Mouse (Mus musculus) lung, postnatal 36 days (tissue): ENCODE measurements around the gene Fam53a.
A peak's percentile ranks its signal among the peaks of the same experiment; 100 is the strongest.

Experiments used
- DNase-seq: peaks from one replicate; pipeline ENCODE4 v3.0.0; 2022; ENCODE audit warnings: mixed read lengths

The Fam53a gene

DNA sequence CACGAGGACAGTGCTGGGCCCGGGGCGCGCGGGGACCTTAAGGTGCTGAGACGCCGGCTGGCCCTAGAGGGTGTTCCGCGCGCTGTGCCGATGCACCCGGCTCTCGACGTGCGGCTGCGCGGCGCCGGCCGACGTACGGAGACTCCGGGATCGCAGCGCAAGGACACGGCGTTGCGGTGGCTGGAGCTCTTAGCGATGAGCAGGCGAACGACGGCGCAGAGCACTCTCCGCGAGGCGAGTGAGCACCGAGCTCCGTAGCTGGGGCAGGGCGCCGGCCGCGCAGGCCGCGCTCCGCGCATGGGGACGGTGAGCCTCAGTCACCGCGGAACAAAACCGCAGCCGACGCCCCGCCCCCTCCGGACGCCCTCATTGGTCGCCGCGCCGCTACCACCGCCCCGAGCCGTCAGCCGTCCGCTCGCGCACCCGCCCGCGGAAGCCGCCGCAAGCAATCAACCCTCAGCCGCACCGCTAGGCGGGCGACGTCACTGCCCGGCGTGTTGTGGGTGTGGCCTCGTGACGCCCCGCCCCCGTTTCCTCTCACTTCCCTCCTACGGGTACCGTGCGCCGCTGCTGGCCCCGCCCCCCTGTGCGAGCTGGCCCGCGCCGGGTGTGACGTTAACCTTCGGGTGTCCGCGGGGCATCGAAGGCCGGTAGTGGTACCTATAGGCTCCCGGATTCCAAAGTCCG, at the start of gene Fam53a, which contains the start of gene Gm9903:
Fam53a (minus strand) TSS at position 335 of the 687 bp plus-strand sequence.
Gm9903 (plus strand) TSS at position 625 of the 687 bp plus-strand sequence.
- peak; percentile 100 for DNase-seq

DNA sequence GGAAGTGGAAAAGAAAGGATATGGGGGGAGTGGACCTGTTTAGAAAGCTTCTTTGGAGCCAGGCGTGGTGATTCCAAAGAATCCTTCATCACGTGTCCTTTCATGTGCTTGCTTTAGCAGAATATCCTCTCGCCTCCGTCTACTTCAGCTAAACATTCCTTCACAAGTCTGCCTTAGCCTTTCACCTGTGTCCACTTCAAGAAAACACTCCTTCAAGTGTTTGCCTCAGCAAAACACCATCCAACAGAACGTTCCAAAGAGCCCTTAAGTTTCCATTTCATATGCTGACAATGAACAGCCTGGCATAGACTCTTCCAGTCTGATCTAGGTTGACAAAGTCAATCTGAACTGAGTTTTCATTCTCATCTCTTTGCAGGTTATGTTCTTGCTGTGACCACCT, 48.8 kb upstream of the Fam53a start:
- peak; percentile 82 for DNase-seq

DNA sequence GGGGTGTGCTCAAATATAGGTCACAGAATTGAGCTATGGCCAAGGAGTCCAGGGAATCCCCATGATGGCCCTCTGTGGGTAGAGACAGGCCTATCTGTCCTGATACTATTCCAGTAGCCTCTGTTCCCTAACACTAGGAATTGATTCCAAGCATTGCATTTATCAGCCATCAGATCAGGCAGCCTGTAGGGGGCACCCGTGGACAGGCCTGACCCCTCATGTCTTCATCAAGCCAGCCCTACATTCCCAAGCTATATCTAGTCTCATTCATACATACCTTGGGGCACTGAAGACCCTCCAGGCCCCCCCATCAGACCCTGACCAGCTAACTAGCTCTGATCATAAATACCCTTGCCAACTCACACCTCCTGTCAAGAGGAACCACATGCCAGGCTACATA, 46.5 kb upstream of the Fam53a start:
- peak; percentile 90 for DNase-seq

DNA sequence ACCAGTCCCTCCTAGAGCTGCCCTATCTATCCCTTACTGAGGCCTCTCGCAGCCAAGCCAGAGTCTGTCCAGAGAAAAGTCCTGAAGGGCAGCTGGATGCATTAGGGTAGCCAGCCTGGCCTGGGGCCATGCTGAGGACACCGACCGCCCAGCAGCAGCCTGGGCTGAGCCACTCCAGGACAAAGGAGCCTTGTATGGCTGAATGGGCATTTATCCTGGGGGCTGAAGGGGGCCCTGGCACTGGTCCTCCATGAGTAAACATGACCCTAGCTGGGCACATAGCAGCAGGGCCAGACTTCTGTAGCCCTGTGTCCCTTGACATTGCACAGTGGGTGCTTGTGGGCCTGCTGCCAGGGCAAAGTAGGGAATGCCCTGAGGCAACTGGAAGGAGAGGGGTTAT, 45.0 kb upstream of the Fam53a start:
- DNase-seq: no peak

DNA sequence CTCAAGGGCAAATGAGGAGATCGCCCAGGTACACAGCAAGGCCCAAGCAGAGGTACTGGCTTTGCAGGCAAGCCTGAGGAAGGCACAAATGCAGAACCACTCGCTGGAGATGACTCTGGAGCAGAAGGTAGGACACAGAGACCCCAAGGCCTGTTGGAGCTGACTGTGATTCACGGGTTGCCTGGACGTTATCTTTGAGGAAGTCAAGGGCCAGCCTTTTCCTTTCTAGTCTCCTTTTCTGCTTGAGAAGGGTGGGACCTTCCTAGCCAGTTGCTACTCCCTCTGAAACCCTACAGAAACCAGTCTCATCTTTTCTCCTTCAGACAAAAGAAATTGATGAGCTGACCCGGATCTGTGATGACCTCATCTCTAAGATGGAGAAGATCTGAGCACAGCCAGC, 42.2 kb upstream of the Fam53a start:
- no peak for DNase-seq

DNA sequence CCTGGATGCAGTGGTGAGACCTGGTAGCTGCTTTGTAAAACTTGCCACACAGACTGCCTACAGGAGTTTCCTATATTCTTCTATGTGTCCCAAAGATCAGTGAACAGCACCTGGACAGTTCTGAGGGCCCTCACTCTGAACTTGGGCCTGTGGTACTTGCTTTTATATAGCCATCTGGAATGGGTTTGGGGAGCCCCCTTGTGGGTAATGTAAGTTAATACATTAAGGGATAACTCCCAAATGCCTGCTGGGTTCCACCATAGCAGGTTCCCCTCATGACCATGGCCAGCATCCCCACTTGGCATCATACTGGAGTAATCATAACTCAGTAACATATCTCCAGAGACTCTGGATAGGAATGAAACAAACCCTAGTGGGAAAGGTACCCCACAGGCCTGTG, 38.8 kb upstream of the Fam53a start:
- DNase-seq: peak; percentile 44

DNA sequence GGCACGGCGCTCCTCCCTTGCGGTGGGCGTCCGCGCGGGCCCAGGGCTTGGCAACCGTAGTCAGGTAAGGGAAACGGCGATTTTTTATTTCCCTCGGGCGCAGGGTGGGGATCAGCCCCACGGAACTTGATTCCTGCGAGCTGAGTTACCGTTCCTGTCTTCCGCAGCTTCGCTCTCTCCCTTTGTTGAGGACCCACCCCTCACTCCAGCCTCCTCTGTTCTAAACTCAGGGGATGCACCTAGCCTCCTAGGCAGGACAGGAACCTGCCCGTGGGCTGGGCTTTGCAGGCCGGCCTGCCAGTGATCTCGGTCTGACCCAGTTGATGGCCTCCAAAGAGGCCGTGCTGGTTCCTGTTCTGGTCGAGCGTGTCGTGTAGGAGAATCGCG, 29.2 kb upstream of the Fam53a start:
- DNase-seq: no peak

DNA sequence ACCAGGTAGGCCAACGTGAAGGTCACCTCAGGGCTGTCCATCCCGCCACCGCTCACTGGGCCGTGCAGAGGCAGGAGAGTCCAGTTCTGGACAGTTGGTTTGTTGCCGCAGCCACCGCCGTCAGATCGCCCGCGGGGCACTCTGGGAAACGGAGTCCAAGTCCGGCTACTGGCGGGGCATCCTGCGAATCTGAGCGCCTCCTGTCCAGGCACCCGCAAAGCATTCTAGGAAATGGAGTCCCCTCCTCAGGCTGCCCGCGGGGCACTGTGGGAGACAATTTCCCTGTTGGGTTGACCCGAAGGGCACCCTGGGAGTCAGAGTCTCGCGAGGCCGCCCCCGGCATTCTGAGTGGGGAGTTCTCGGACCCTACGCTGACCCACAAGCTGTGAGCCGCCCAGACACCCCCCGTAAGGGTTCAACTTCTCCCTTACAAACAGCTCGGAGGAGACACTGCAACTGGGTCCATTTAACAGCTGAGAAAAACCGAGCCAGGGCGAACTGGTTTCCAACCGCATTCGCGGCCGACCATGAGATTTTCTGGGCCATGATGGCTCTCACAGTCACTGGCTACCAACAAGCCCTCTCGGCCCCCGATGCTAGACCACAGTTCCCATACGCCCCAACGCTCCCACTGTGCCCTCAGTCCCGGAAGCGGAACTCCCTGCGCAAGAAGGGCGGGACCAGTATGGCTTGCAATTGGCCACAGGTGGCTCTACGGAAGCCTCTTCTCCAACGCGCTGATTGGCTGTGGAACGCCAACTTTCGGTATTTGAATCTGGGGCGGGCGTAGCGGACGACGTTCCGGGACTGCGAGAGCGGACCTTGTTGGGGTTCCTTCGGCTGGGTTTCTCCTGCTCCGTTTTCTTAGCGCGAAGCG, 28.6 kb upstream of the Fam53a start, which contains the start of the genes Tacc3 and Tmem129:
Tacc3 (plus strand) TSS at position 342 of the 877 bp plus-strand sequence.
Tmem129 (minus strand) TSS at position 630 of the 877 bp plus-strand sequence.
- peak; percentile 99 for DNase-seq

DNA sequence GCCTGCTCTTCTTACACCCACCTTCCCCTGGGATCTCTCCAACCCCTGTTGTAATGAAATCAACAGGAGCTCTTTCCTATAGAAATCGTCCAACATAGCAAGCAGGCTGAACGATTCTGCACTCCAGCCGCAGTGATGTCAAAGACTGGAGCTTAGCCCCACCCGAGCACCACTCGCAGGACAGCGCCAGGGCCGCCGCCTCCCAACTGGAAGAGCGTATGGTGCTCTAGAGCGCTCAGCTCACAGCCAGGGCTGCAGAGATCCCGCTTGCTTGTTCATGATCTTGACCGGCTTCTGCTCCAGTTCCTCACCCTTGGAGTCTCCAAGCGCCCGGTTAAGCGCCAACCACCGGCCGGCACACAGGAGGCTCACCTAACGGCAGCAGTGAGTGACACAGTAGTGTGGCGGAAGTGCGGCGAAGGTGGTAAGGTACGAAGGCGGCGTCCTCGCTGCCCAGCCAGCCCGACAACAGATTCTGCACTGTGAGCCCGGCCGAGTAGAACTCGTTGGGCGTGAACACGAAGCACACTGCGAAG, 27.9 kb upstream of the Fam53a start:
- DNase-seq: peak; percentile 86

DNA sequence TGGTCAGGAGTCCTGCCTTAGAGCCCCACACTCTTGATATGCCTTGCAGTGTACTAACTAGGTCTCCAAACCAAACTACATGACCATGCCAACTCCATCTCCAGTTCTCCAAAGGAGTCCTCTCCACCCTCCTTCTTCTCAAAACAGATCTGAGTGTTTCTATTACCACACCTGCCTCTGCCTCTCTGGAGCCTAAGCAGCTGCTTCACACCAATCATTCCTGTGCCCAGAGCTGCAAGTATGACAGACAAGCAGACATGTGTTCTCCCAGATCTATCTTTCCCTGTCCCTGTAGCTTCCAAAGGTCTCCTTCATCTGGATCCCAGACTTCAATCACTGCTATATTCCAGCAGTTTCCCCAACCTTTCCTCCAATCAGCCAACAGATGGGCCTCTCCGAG, 27.3 kb upstream of the Fam53a start:
- no peak for DNase-seq

DNA sequence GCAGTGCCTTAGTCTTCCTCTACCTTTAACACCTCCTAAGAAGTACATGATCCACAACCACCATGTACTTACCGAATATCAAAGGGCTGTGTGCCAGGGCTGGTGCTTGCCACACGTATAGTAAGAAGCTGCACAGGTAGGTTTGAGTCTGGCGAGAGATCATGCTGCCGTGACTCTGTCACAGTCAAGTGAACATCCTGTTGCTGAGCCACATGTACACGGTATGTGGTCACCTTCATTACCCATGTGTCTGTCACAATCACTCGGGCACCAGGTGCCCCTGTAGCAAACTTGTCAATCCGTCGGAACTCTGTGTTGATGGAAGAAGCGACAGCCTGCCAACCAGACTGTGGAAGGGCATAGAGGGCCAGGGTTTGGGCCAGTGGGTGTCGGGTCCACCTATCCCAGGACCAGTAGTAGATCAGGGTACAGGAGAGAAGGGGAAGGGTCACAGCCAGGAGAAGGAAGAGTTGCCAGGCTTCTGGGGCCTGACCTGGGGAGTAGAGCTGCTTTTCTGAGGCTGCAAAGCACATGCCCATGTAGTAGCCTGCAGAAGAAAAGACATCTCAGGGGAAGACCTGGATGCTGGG, 25.9 kb upstream of the Fam53a start:
- no peak for DNase-seq

DNA sequence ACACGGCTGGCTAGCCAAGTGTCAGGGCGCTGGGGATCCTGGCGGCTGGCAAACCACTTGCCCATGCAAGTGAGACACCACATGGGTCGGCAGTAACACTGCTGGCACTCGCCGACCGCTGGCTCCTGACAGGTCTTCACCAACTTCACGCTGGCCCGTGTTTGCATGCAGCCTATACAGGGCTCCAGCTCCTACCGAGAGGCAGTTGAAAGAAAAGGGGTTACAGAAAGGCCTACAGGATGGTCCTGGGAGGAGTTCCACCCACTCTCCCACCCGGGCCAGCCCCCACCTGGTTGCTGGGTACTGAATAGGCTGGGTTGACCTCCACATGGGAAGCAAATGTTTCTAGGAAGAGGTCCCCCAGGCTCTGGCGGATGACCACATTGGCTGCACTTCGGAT, 25.0 kb upstream of the Fam53a start:
- DNase-seq: no peak

DNA sequence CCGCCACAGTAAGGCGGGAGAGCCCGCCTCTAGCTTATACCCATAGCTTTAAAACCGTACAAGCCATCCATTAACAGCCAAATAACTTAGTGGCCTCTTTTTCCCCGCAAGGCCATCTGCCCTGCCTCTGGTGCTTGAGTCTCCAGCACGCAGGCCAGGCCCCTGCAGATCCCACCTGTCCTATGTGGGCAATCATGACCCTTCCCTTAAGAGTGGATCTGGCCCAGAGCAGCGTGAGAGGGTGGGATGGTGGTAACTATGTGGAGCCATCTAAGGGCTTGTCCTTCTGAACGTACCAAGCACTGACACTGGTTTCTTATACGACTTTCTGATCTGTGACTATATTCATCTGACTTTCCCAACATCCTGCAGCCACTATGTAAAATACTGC, 23.3 kb upstream of the Fam53a start:
- DNase-seq: no peak

DNA sequence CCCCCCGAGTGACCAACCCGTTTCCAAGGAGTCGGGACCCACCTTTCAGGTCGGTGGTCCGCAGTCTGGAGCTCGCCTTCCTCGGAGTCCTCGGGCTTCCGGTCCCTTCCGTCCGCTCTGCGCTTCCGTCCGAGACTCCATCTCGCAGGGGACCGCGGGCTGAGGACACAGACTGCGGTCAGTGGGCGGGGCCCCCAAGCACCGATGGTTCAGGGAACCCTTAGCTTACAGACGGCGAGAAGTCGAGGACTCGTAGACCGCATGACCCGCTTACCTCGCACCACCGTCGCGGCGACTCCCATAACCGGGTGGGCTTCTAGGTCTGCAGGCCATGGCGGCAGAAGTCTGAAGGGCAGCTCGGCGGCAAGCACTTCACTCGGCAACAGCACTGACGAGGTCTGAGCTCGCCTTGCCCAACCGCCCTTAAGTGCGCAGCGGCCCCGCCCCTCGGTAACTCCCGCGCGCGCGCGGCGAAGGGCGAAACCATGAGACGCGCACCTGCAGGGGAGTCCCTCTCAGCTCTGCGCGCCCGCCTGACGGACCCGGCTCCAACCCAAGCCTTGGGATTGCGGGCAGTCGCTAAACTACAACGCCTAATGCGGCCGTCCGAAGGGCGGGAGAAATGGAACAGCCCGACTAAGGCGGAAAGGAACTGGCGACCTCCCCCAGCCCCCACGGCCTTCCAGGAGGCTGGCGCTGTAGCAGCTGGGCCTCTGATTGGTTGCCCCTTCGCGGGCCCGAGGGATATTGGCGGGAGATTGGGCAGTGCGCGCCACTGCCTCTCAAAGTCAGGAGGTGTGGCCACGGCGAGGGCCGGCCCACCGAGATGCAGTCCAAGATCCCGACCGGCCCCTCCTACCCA, 22.7 kb upstream of the Fam53a start, which contains the start of gene Slbp:
Slbp (minus strand) TSS at position 654 of the 862 bp plus-strand sequence.
- peak; percentile 98 for DNase-seq

DNA sequence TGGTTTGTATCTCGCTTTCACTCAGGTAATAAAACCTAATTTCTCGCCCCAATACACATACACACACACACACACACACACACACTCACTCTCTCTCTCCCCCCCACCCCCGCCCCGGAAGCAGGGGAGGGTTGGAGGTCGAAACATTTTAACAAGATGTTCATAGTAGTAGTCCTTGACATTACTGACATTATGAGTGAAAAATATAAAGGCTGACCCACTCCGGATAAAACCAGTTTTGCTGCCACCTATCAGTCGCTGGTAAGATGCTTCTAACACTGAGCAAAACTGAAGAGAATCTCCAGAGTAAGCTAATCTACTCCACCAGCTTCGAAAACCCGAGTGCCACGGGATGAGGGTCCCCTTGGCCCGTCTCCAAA, 22.1 kb upstream of the Fam53a start:
- DNase-seq: no peak

DNA sequence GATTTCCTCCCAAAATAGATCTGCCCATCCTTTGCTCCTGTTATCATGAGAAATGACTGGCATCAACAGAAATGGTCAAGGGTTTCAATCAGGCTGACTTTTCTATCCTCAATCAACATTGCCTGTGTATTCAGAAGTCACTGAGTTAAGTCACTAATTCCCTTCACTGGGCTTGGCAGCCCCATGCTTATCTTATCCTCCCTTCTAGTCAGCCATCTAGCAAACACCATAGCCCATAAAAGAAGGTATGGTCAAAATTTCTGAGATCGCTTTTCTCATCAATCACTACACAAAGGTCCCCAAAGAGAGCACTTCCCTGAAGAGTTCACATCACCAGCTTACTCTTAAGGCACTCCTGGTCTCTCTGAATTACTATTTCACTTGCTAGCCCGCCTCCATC, 21.6 kb upstream of the Fam53a start:
- DNase-seq: no peak

DNA sequence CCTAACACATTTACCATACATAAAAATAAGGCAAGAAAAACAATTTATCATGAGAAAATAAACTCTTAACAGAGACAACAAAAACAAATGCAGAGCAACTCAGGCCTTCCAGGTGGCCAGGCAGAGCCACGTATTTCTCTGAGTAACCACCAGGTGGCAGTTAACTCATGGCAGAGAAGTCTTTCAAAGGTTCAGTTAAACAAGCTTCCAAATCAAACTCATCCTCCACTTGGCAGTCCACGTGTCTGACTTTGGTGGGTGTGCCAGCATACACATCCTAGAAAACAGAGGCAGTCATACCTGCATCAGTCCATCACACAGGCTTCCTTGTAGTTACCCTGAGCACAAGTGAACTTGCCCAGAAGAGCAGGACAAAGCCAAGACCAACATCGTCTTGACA, 11.2 kb upstream of the Fam53a start:
- peak; percentile 71 for DNase-seq

DNA sequence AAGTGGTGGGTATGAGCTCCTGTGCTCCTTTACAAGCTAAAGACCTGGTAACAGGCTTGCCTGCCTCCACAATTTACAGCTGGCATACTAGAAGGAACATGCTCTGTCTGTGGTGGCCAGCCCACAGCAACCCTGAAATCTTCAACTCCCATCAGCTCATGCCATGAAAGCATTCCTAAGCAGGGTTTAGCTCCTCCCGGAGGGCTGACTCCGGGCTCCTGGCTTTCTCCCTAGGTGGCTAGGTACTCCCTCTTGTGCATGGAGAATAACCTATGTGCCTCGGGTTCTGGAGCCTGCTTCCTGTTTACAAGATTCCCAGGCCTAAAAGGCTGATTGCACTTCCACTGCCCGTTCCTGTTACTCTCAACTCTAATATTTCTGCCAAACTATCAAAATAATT, 9.4 kb upstream of the Fam53a start:
- DNase-seq: no peak

DNA sequence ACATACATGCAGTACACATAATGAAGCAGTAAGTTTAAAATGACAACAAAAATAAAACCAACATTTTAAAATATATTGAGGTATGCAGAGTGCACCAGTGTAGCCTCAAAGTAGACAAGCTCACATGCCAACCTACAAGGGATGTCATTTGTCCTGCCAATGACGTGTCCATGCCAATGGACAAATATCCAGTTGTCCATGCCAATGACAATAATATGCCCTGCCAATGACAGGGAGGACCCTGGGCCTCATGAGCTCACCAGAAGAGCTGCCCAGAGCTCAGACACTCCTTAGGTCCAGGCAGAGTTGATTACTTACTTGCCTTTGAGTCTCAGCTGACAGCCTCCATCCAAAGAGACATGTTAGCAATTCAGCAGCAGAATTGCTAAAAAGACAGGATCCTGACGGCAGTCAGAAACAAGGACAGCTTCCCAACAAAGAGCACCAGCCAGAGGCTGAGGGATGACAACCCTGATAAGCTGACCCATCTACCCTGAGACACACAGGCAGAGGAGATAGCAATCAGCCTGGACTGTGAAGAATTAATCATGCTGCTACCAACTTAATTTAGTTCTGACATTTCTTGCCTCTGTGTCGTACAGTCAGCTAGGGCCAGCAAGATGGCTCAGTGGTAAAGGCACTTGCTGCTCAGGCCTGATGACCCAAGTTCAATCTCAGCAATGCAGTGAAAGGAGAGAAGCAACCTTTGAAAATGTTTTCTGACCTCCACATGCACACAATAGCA, 8.3 kb upstream of the Fam53a start:
- no peak for DNase-seq

DNA sequence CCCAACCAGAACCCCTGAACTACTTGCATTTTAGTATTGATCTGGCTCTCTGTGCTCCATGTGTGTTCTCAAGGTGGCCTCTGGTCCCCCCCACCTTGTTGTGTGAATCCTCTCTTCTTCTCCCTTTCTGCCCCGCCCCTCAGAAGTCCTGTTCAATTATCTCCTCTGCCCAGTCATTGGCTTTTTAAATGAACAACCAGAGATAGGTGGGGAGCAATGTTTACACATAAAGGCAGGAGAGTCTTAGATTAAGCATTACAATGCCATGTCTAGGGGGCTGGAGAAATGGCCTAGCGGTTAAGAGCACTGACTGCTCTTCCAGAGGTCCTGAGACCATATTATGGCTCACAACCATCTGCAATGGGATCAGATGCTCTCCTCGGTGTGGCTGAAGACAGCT, 5.9 kb upstream of the Fam53a start:
- DNase-seq: no peak

DNA sequence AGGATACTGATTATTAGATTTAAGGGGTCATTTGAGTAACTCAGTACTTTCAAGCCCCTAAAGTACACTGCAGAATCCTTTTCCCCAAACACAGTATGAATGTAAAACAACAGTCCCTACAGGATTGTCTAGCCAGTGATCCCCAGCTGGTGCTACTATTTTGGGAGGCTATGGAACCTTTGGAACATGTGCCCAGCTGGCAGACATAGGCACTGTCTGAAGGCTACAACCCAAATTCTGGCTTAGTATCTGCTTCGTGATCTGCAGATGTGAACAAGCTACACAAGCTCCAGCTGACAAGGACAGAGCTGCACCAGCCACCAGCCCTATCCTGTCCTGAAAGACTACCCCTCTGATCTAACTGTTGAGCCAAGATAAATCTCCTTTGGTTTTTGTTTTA, 3.1 kb upstream of the Fam53a start:
- DNase-seq: no peak

DNA sequence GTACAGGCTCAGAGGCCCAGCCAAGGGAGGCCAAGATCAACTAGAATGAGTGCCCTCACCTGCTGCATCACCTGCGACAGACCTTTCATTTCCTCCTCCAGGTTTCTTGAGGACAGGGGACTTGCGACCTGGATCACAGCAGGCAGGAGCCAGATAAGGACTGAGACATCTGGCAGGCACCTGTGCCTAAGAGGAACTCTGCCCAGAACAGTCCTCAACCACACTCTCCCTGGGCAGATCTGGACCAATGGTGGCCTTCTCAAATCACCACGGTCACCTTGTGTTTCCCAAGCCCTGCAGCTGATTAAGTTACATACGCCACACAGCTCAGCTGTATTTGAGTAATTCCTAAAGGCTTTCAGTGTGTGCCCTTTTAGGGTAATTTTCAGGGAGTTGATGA, 1.2 kb upstream of the Fam53a start:
- no peak for DNase-seq
